Mouse (Mus musculus) heart, postnatal 0 days (tissue): Measurements from ENCODE around the gene Vamp3. TPM values are rescaled to one million over a fixed set of nuclear protein-coding genes. Genes with fewer than 3 reads are reported as not detected.
A peak's percentile ranks its signal among the peaks of the same experiment; 100 is the strongest.

Experiments
- ATAC-seq: fragments of 200-750 bp; cut with Nextera tagmentation; 2 replicates; pipeline ENCODE4 v1.8.0; 2017; ENCODE audit warnings: low read depth, moderate number of reproducible peaks, moderate library complexity; ENCODE audit not compliant: insufficient read depth
- DNase-seq: peaks from one replicate; pipeline ENCODE4 v3.0.0-alpha.2; 2016; ENCODE audit warnings: low spot score
- H3K27ac ChIP-seq: fragments of 300-500 bp; sonication (generic); 2 replicates; pipeline ENCODE4 v1.5.1; 2014; ENCODE audit warnings: low read depth, mild to moderate bottlenecking
- H3K27me3 ChIP-seq: fragments of 300-500 bp; sonication (generic); 2 replicates; pipeline ENCODE4 v1.6.1; 2014; ENCODE audit warnings: low read length, mixed read lengths; ENCODE audit not compliant: control insufficient read depth, insufficient read depth
- H3K36me3 ChIP-seq: fragments of 300-500 bp; sonication (generic); replicated peaks from 2 replicates; pipeline ENCODE4 v1.6.1; 2014; ENCODE audit warnings: low read length, mixed read lengths; ENCODE audit not compliant: control insufficient read depth, insufficient read depth
- H3K4me1 ChIP-seq: fragments of 300-500 bp; sonication (generic); 2 replicates; pipeline ENCODE4 v1.6.1; 2014; ENCODE audit warnings: antibody characterized with exemption; ENCODE audit not compliant: control insufficient read depth, insufficient read depth
- H3K4me2 ChIP-seq: fragments of 300-500 bp; sonication (generic); 2 replicates; pipeline ENCODE4 v1.6.1; 2014; ENCODE audit warnings: low read depth, mild to moderate bottlenecking, low read length, moderate library complexity
- H3K4me3 ChIP-seq: fragments of 300-500 bp; sonication (generic); 2 replicates; pipeline ENCODE4 v1.5.1; 2014; ENCODE audit warnings: low read depth, low read length
- H3K9ac ChIP-seq: fragments of 300-500 bp; sonication (generic); replicated peaks from 2 replicates; pipeline ENCODE4 v1.6.1; 2014; ENCODE audit warnings: low read depth, low read length, mixed read lengths
- H3K9me3 ChIP-seq: fragments of 300-500 bp; sonication (generic); replicated peaks from 2 replicates; pipeline ENCODE4 v1.6.1; 2016; ENCODE audit warnings: low read length; ENCODE audit not compliant: control insufficient read depth
- CTCF ChIP-seq: IDR thresholded peaks from 2 replicates; pipeline ENCODE4 v1.5.1; 2016; ENCODE audit warnings: antibody characterized with exemption, control low read depth, low read depth
- EP300 ChIP-seq: IDR thresholded peaks from 2 replicates; pipeline ENCODE4 v1.6.1; 2016; ENCODE audit warnings: antibody characterized with exemption, low read depth
- WGBS: fragments of 180-500 bp; shearing (Covaris S2); extraction: QIAGEN DNeasy Blood & Tissue Kit; methylation state at CpG from one replicate; pipeline ENCODE4 v1.1.7; 2014; 5-methylcytosine and 5-hydroxymethylcytosine counted together
- polyA plus RNA-seq: library from polyadenylated mRNA; unstranded; fragments of >200 nt; fragmentation: Nextera tagmentation; extraction: Ambion mirVana; gene quantifications from 2 replicates; pipeline ENCODE4 v1.2.1, GENCODE M21; 2015
- total RNA-seq: library from RNA; depleted of rRNA; stranded (reverse); fragments of >200 nt; gene quantifications from 2 replicates; pipeline ENCODE4 v1.2.3, GENCODE M21; 2014; ENCODE audit warnings: low replicate concordance; rRNA removed

The Vamp3 gene
- total RNA-seq: 63.6 and 75.8 TPM in 2 replicates
- 82.3 and 83.2 TPM in 2 replicates for polyA plus RNA-seq

GRCm38 (mm10) chr4:151057347-151058321 lies at the start of gene Vamp3:
Gene Vamp3, minus strand, starts transcription at chr4:151057963.
- TF ChIP-seq EP300 (peak; percentile 66; the same call in 1 of the 2 replicates), CTCF (no peak; the same call in 1 of the 2 replicates)
- Histone ChIP-seq H3K27me3 (no peaks in the 10 kb centered on the region), H3K36me3 (peaks cover 25% of the 10 kb centered on the region), H3K4me3 (peak within 1 kb of the TSS; percentile 89), H3K27ac (peak within 1 kb of the TSS; percentile 95), H3K9me3 (0 out of 2 replicates have a peak, but pooled peaks cover 4% of the 10 kb centered on the region), H3K4me1 (peaks cover 5% of the 10 kb centered on the region; the same call in 1 of the 2 replicates), H3K9ac (peak within 1 kb of the TSS; percentile 86), H3K4me2 (peak within 1 kb of the TSS; percentile 89)
- ATAC-seq (peak; percentile 99), DNase-seq (peak; percentile 99)
- under 1% methylated on average over 90 of the region's 114 CpGs for WGBS

GRCm38 (mm10) chr4:151106468-151106867 lies 48.7 kb upstream of the Vamp3 start:
- Histone ChIP-seq H3K4me2 (peak overlapping the region; percentile 71), H3K27me3 (peaks cover 20% of the 10 kb centered on the region), H3K36me3 (no peaks in the 10 kb centered on the region), H3K9ac (peak overlapping the region; percentile 74), H3K27ac (peak overlapping the region; percentile 89), H3K4me3 (peak overlapping the region; percentile 61), H3K4me1 (peaks cover 13% of the 10 kb centered on the region), H3K9me3 (no peaks in the 10 kb centered on the region)
- 27% methylated on average over 10 of the region's 10 CpGs for WGBS
- TF ChIP-seq CTCF (no peak), EP300 (no peak)
- ATAC-seq (no peak), DNase-seq (peak; percentile 33)

GRCm38 (mm10) chr4:151105886-151106285 lies 48.1 kb upstream of the Vamp3 start:
- peak overlapping the region; percentile 89 for H3K27ac ChIP-seq
- H3K9ac ChIP-seq: peak overlapping the region; percentile 74; the same call in 1 of the 2 replicates
- no peaks in the 10 kb centered on the region for H3K36me3 ChIP-seq
- WGBS: 31% methylated on average over 6 of the region's 6 CpGs
- ATAC-seq (no peak), DNase-seq (peak; percentile 18)
- H3K27me3 ChIP-seq: peaks cover 20% of the 10 kb centered on the region
- peak overlapping the region; percentile 71 for H3K4me2 ChIP-seq
- peaks cover 13% of the 10 kb centered on the region for H3K4me1 ChIP-seq
- H3K9me3 ChIP-seq: no peaks in the 10 kb centered on the region
- peak overlapping the region; percentile 61 for H3K4me3 ChIP-seq
- TF ChIP-seq CTCF: no peak

GRCm38 (mm10) chr4:151104147-151104546 lies 46.4 kb upstream of the Vamp3 start:
- 30% methylated on average over 10 of the region's 10 CpGs for WGBS
- 0 out of 2 replicates have a peak, but pooled peaks have one; percentile 21 for ATAC-seq
- TF ChIP-seq CTCF (no peak), EP300 (no peak)
- H3K9me3 ChIP-seq: no peaks in the 10 kb centered on the region
- peak; percentile 79 for DNase-seq
- peak overlapping the region; percentile 33 for H3K4me3 ChIP-seq
- H3K36me3 ChIP-seq: no peaks in the 10 kb centered on the region
- H3K4me1 ChIP-seq: peaks cover 18% of the 10 kb centered on the region
- peak overlapping the region; percentile 45 for H3K9ac ChIP-seq
- H3K27ac ChIP-seq: peak overlapping the region; percentile 89
- H3K4me2 ChIP-seq: peak overlapping the region; percentile 66
- peaks cover 4% of the 10 kb centered on the region; the same call in 1 of the 2 replicates for H3K27me3 ChIP-seq

- Histone ChIP-seq H3K4me1 (peaks cover 23% of the 10 kb centered on the region), H3K27ac (peak overlapping the region; percentile 89), H3K36me3 (no peaks in the 10 kb centered on the region), H3K9ac (peak overlapping the region; percentile 45; the same call in 1 of the 2 replicates), H3K4me3 (no peak overlapping the region), H3K9me3 (no peaks in the 10 kb centered on the region), H3K4me2 (peak overlapping the region; percentile 66), H3K27me3 (peaks cover 4% of the 10 kb centered on the region; the same call in 1 of the 2 replicates)
- ATAC-seq: no peak
- 50% methylated on average over 11 of the region's 11 CpGs for WGBS
- TF ChIP-seq CTCF (no peak), EP300 (no peak)
- no peak for DNase-seq
Measured at GRCm38 (mm10) chr4:151103646-151104045, 45.9 kb upstream of the Vamp3 start.
